Mouse (Mus musculus) gastrocnemius, adult 8-10 months (tissue): Measurements from ENCODE around the gene Tdp2. TPM values are rescaled to one million over a fixed set of nuclear protein-coding genes. Genes with fewer than 3 reads are reported as not detected.

Experiments
- DNase-seq, 2 experiments: peaks; one replicate each; pipeline ENCODE4 v3.0.0; 2022; ENCODE audit warnings: low spot score in 2 of 2
- total RNA-seq, 4 experiments: library from RNA; stranded (reverse); gene quantifications; 2 replicates each; pipeline ENCODE4 v1.2.4; 2022

Tdp2 gene
- 1 to 10 TPM; 7.2 to 9.8 (median 8.1) TPM for total RNA-seq

GRCm38 (mm10) chr13:24831353-24832130 is at the start of gene Tdp2, which contains the start of gene Acot13:
Gene Tdp2, plus strand, starts transcription at chr13:24831679.
Gene Acot13, minus strand, starts transcription at chr13:24831540.
- peak; percentile 86 to 94 for DNase-seq

GRCm38 (mm10) chr13:24781916-24782315 is 49.6 kb upstream of the Tdp2 start:
- DNase-seq: no peak

DNA sequence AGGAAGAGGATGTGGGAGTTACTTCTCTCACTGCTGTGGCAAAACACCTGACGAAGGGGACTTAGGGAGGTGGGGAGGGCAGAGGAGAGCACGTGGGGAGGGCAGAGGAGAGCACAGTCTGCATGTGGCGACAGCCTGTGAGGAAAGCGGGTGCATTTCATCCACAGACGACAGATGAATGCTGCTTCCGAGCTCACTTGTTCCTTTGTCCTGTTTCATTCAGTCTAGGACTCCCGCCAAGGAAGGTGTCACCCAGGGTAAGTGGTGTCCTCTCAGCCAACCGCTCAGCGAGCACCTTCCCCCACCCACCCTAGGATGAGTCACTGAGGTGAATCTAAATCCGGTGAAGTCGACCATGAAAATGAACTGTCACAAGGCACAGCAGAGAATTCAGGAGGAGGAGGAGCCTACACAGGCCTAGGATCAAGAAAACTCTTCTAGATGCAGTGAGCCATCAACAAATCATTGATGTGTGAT is 45.4 kb upstream of the Tdp2 start:
- DNase-seq: no peak

DNA sequence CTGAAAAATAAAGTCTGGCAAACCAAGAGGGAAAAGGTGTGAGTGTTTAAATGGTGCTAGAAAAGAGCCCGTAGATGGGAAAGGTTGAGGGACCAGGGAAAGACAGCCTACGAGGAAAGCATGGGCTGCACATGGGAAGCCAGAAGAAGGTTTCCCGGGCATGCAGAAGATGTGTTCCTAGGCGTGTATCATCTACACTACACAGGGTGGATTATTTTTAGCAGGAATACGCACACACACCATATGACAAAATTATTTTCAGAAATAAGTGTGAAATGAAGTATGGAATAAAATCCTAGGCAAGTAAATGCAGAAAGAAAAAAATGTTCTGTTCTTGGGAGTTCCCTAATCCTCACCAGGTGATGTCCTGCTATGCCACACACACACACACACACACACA is 44.0 kb upstream of the Tdp2 start:
- no peak for DNase-seq

- DNase-seq: no peak
Observed at GRCm38 (mm10) chr13:24791349-24791748, 40.1 kb upstream of the Tdp2 start.

- no peak for DNase-seq
Observed at GRCm38 (mm10) chr13:24792411-24793045, 39.0 kb upstream of the Tdp2 start.

GRCm38 (mm10) chr13:24798686-24799085 is 32.8 kb upstream of the Tdp2 start:
- no peak for DNase-seq

DNA sequence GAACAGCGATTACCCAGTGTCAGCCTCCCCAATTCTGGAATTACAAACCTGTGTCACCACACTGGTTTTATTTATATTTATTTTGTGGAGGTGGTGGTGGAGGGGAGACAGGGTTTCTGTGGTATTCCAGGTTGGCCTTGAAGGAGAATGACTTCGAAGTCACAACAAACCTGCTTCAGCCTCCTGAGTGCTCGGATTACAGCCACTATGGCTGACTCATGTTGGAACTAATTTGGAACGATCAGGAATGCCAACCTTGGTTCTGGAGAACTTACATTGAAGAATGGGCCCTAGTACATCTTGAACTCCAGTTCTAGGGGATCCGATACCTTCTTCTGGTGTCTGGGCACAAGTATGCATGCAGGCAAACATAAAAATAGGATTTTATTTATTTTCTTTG is 32.1 kb upstream of the Tdp2 start:
- DNase-seq: no peak

- peak; percentile 17 to 22 for DNase-seq
Observed at GRCm38 (mm10) chr13:24799925-24800673, 31.4 kb upstream of the Tdp2 start.

- peak; percentile 95 for DNase-seq
Observed at GRCm38 (mm10) chr13:24800674-24801307, 30.7 kb upstream of the Tdp2 start.

DNA sequence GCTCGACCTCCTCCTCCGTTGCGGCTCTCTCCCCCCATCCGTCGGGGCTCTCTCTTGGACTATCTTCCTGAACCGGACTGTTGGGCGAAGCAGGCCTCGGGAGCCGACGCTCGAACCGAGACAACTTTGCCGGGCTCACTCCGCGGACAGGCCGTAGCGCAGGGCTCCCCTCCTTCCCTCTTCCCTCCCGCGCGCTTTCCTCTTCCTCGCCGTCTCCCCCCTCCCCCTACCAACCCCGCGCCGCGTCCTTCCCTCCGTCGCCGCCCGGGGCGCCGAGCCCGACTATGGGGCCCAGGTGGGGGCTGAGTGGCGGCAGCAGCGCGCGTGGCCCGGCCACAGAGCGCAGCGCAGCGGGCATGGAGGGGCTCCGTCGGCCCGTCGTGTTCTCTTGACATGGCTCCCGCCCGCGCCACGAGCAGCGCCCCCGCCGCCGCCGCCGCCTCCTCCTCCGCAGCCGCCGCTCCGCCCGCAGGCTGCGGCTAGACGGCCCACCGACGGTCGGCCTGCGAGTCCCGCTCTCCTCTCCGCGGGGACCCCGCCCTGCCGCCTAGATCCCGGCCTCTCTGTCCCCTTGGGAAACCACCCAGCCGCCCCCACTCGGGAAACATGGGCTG is 30.1 kb upstream of the Tdp2 start, which contains the start of gene BC005537:
TSS of gene BC005537 (plus strand) at position 350 of the 614 bp plus-strand sequence.
- peak; percentile 13 to 32 for DNase-seq

DNA sequence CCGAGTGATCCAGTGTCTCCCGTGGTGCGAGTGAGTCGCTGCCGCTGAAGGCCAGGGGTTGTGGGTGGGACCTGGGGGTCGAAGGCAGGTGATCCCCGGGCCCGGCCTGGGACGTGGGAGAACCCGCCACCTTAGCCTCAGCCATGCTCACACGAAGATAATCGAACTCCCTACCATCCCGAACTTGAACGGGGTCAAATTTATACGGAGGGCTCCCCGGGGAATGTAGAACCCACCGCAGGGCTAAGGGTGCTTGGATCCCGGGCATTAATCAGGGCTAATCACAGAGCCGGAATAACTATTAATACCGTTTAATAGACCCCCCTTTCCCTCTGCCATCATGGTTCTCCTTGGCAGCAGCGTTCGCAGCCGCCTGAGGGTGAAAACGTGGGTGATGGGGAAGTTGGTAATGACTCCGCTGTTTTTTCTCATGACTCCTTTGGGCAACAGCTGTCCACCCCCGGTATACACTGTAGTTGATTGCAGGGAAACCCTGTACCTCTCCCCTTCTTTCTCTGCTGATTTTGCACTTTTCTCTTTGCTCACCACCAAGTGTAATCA is 29.3 kb upstream of the Tdp2 start:
- no peak for DNase-seq

DNA sequence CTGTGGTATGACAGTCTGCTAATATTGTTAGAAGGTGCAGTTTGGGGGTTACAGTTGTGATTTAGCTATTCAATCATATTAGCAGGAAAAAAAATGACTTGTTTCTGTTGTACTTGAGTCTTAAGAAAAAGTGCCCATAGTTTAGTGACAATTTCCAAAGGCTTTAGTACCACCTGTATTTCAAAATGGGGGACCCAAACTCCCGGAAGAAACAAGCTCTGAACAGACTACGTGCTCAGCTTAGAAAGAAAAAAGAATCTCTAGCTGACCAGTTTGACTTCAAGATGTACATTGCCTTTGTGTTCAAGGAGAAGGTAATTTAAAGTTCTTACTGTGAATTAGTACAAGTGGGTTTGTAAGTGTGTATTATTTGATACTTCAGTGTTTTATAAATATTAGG is 28.3 kb upstream of the Tdp2 start:
- DNase-seq: no peak

- DNase-seq: no peak
Observed at GRCm38 (mm10) chr13:24806079-24806478, 25.4 kb upstream of the Tdp2 start.

GRCm38 (mm10) chr13:24812521-24812920 is 19.0 kb upstream of the Tdp2 start:
- DNase-seq: no peak

GRCm38 (mm10) chr13:24814616-24815015 is 16.9 kb upstream of the Tdp2 start:
- DNase-seq: no peak

GRCm38 (mm10) chr13:24816125-24817092 is 15.1 kb upstream of the Tdp2 start:
- no peak for DNase-seq

DNA sequence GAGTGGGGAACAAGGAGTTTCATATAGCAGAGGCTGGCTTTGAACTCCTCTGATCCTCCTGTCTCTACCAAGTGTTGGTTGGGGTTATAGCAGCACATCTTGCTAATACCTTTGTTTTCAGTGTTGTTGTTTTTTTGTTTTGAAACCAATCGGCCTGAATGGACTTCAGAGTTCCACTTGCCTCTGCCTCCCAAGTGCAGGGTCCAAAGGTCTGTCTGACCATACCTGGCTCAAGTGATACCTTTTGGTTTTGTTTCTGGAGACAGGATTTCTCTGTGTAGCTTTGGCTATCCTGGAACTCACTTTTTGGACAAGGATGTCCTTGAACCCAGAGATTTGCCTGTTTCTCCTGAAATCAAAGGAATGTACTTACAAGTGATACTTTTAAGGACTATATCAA is 11.5 kb upstream of the Tdp2 start:
- DNase-seq: no peak

GRCm38 (mm10) chr13:24822663-24823343 is 8.7 kb upstream of the Tdp2 start:
- no peak for DNase-seq
